Mouse (Mus musculus) adrenal gland, adult (tissue): ENCODE measurements around the gene Capn15.

Experiments
- DNase-seq, 2 experiments: peaks; one replicate each; pipeline ENCODE4 v3.0.0; 2022 to 2023; ENCODE audit warnings: low spot score in 1 of 2; ENCODE audit not compliant: inconsistent age in 2 of 2

Capn15 gene

GRCm38 (mm10) chr17:25925348-25925747 lies 60.2 kb downstream of the Capn15 start:
- peak in 1 of 2 experiments; percentile 65 for DNase-seq

GRCm38 (mm10) chr17:25922120-25922519 lies 63.5 kb downstream of the Capn15 start:
- DNase-seq = no peak

- peak; percentile 100 for DNase-seq
Measured at GRCm38 (mm10) chr17:25919786-25920642, 65.6 kb downstream of the Capn15 start.

GRCm38 (mm10) chr17:25919144-25919785 lies 66.3 kb downstream of the Capn15 start, which contains the start of gene Rab40c:
Gene Rab40c, minus strand, starts transcription at chr17:25919727.
- no peak for DNase-seq

- peak; percentile 25 to 62 for DNase-seq
Measured at GRCm38 (mm10) chr17:25918037-25918750, 67.4 kb downstream of the Capn15 start.

- DNase-seq = peak; percentile 77 to 93
Measured at GRCm38 (mm10) chr17:25916931-25917647, 68.5 kb downstream of the Capn15 start.

- DNase-seq = peak; percentile 18 to 78
Measured at GRCm38 (mm10) chr17:25914295-25914694, 71.3 kb downstream of the Capn15 start.

- DNase-seq = peak; percentile 23 to 76
Measured at GRCm38 (mm10) chr17:25913877-25914275, 71.7 kb downstream of the Capn15 start.

- DNase-seq = peak; percentile 72 to 87
Measured at GRCm38 (mm10) chr17:25913186-25913876, 72.3 kb downstream of the Capn15 start.

GRCm38 (mm10) chr17:25911816-25912215 lies 73.8 kb downstream of the Capn15 start:
- peak; percentile 83 to 91 for DNase-seq
